Mouse (Mus musculus): ENCODE results near the gene Pou2f2.

GRCm38 (mm10) chr7:25058394-25058793 is 121.1 kb downstream of the Pou2f2 start:
- TF ChIP-seq POLR2A (IDR thresholded peaks at IDR 0.05; ENCODE audit: insufficient read depth, low read depth, low read length), result no peak
- TF ChIP-seq CTCF (IDR thresholded peaks at IDR 0.05), result no peak

All from heart, adult 2 months (tissue).